Mouse (Mus musculus) forebrain, embryonic 12.5 days (tissue): Measurements from ENCODE around the gene Cacng6. TPM values are rescaled to one million over a fixed set of nuclear protein-coding genes. Genes with fewer than 3 reads are reported as not detected.

Experiments used
- ATAC-seq: fragments of 200-750 bp; cut with Nextera tagmentation; 2 replicates; pipeline ENCODE4 v1.8.0; 2017; ENCODE audit warnings: moderate TSS enrichment; ENCODE audit not compliant: low FRiP score
- H3K27ac ChIP-seq: fragments of 300-500 bp; sonication (generic); 2 replicates; pipeline ENCODE4 v1.5.1; 2016; ENCODE audit warnings: mild to moderate bottlenecking
- H3K27me3 ChIP-seq: fragments of 300-500 bp; sonication (generic); 2 replicates; pipeline ENCODE4 v1.6.1; 2016; ENCODE audit warnings: mild to moderate bottlenecking
- H3K36me3 ChIP-seq: fragments of 300-500 bp; sonication (generic); replicated peaks from 2 replicates; pipeline ENCODE4 v1.6.1; 2016; ENCODE audit warnings: mild to moderate bottlenecking
- H3K4me1 ChIP-seq: fragments of 300-500 bp; sonication (generic); 2 replicates; pipeline ENCODE4 v1.6.1; 2016
- H3K4me2 ChIP-seq: fragments of 300-500 bp; sonication (generic); 2 replicates; pipeline ENCODE4 v1.6.1; 2016; ENCODE audit warnings: mild to moderate bottlenecking, moderate library complexity
- H3K4me3 ChIP-seq: fragments of 300-500 bp; sonication (generic); replicated peaks from 2 replicates; pipeline ENCODE4 v1.5.1; 2016; ENCODE audit warnings: mild to moderate bottlenecking
- H3K9ac ChIP-seq: fragments of 300-500 bp; sonication (generic); 2 replicates; pipeline ENCODE4 v1.6.1; 2016; ENCODE audit warnings: mild to moderate bottlenecking
- H3K9me3 ChIP-seq: fragments of 300-500 bp; sonication (generic); 2 replicates; pipeline ENCODE4 v1.6.1; 2016
- WGBS: fragments of 180-500 bp; shearing (Covaris S2); methylation state at CpG from one replicate; pipeline ENCODE4 v1.1.7; 2016; 5-methylcytosine and 5-hydroxymethylcytosine counted together
- polyA plus RNA-seq: library from polyadenylated mRNA; unstranded; fragments of >200 nt; fragmentation: Nextera tagmentation; extraction: Ambion mirVana; gene quantifications from 2 replicates; pipeline ENCODE4 v1.2.1, GENCODE M21; 2016

Cacng6 gene
- polyA plus RNA-seq, 1 experiment from 2014 or later = 0.22 TPM

GRCm38 (mm10) chr7:3450671-3451070 is 26.7 kb downstream of the Cacng6 start:
- ATAC-seq = no peak
- Histone ChIP-seq H3K4me1 (no peaks in the 10 kb centered on the region), H3K9me3 (no peaks in the 10 kb centered on the region), H3K4me3 (no peak overlapping the region), H3K9ac (no peak overlapping the region), H3K36me3 (no peaks in the 10 kb centered on the region), H3K27me3 (peaks cover 7% of the 10 kb centered on the region; the same call in 1 of the 2 replicates), H3K4me2 (no peak overlapping the region), H3K27ac (no peak overlapping the region)
- WGBS = 73% methylated on average over 5 of the region's 5 CpGs

GRCm38 (mm10) chr7:3451161-3451560 is 27.2 kb downstream of the Cacng6 start:
- Histone ChIP-seq H3K36me3 (no peaks in the 10 kb centered on the region), H3K9ac (no peak overlapping the region), H3K4me3 (no peak overlapping the region), H3K4me2 (no peak overlapping the region), H3K4me1 (no peaks in the 10 kb centered on the region), H3K9me3 (no peaks in the 10 kb centered on the region), H3K27me3 (peaks cover 7% of the 10 kb centered on the region; the same call in 1 of the 2 replicates), H3K27ac (no peak overlapping the region)
- ATAC-seq = no peak
- 56% methylated on average over 6 of the region's 6 CpGs for WGBS

GRCm38 (mm10) chr7:3452821-3453485 is 29.0 kb downstream of the Cacng6 start:
- H3K4me1 ChIP-seq = no peaks in the 10 kb centered on the region
- H3K4me2 ChIP-seq = no peak overlapping the region
- no peak overlapping the region for H3K27ac ChIP-seq
- H3K27me3 ChIP-seq = peaks cover 7% of the 10 kb centered on the region; the same call in 1 of the 2 replicates
- WGBS = 58% methylated on average over 12 of the region's 12 CpGs
- no peak for ATAC-seq
- no peak overlapping the region for H3K4me3 ChIP-seq
- no peak overlapping the region for H3K9ac ChIP-seq
- H3K36me3 ChIP-seq = no peaks in the 10 kb centered on the region
- no peaks in the 10 kb centered on the region for H3K9me3 ChIP-seq

GRCm38 (mm10) chr7:3453486-3454183 is 29.6 kb downstream of the Cacng6 start:
- no peaks in the 10 kb centered on the region for H3K4me1 ChIP-seq
- no peak overlapping the region for H3K27ac ChIP-seq
- H3K4me3 ChIP-seq = no peak overlapping the region
- no peak for ATAC-seq
- peaks cover 7% of the 10 kb centered on the region; the same call in 1 of the 2 replicates for H3K27me3 ChIP-seq
- H3K4me2 ChIP-seq = no peak overlapping the region
- 55% methylated on average over 11 of the region's 11 CpGs for WGBS
- no peak overlapping the region for H3K9ac ChIP-seq
- H3K9me3 ChIP-seq = no peaks in the 10 kb centered on the region
- no peaks in the 10 kb centered on the region for H3K36me3 ChIP-seq

- Histone ChIP-seq H3K4me1 (no peaks in the 10 kb centered on the region), H3K36me3 (no peaks in the 10 kb centered on the region), H3K9ac (no peak overlapping the region), H3K4me3 (no peak overlapping the region), H3K27ac (no peak overlapping the region), H3K27me3 (no peaks in the 10 kb centered on the region), H3K4me2 (no peak overlapping the region), H3K9me3 (no peaks in the 10 kb centered on the region)
- 96% methylated on average over 10 of the region's 10 CpGs for WGBS
- no peak for ATAC-seq
Observed at GRCm38 (mm10) chr7:3457111-3457840, 33.3 kb downstream of the Cacng6 start.

- Histone ChIP-seq H3K4me2 (no peak overlapping the region), H3K9ac (no peak overlapping the region), H3K9me3 (no peaks in the 10 kb centered on the region), H3K4me3 (no peak overlapping the region), H3K36me3 (no peaks in the 10 kb centered on the region), H3K27me3 (no peaks in the 10 kb centered on the region), H3K4me1 (no peaks in the 10 kb centered on the region), H3K27ac (no peak overlapping the region)
- WGBS = 81% methylated on average over 9 of the region's 9 CpGs
- ATAC-seq = no peak
Observed at GRCm38 (mm10) chr7:3457841-3458217, 33.8 kb downstream of the Cacng6 start.

GRCm38 (mm10) chr7:3460261-3460660 is 36.3 kb downstream of the Cacng6 start:
- ATAC-seq = no peak

GRCm38 (mm10) chr7:3463306-3463705 is 39.3 kb downstream of the Cacng6 start:
- H3K9ac ChIP-seq = no peak overlapping the region
- H3K4me1 ChIP-seq = no peaks in the 10 kb centered on the region
- H3K9me3 ChIP-seq = no peaks in the 10 kb centered on the region
- WGBS = 88% methylated on average over 4 of the region's 4 CpGs
- H3K27ac ChIP-seq = no peak overlapping the region
- H3K36me3 ChIP-seq = no peaks in the 10 kb centered on the region
- H3K4me2 ChIP-seq = no peak overlapping the region
- no peak overlapping the region for H3K4me3 ChIP-seq
- no peaks in the 10 kb centered on the region for H3K27me3 ChIP-seq
- no peak for ATAC-seq

More at GRCm38 (mm10) chr7:3460261-3460660, 36.3 kb downstream of the Cacng6 start:
- 87% methylated on average over 8 of the region's 8 CpGs for WGBS
- Histone ChIP-seq H3K4me2 (no peak overlapping the region), H3K27ac (no peak overlapping the region), H3K9me3 (no peaks in the 10 kb centered on the region), H3K4me1 (no peaks in the 10 kb centered on the region), H3K36me3 (no peaks in the 10 kb centered on the region), H3K27me3 (no peaks in the 10 kb centered on the region), H3K9ac (no peak overlapping the region), H3K4me3 (no peak overlapping the region)

- H3K4me1 ChIP-seq = no peaks in the 10 kb centered on the region
- no peak overlapping the region for H3K4me3 ChIP-seq
- WGBS = 74% methylated on average over 2 of the region's 2 CpGs
- H3K4me2 ChIP-seq = no peak overlapping the region
- H3K36me3 ChIP-seq = no peaks in the 10 kb centered on the region
- no peak overlapping the region for H3K27ac ChIP-seq
- H3K27me3 ChIP-seq = no peaks in the 10 kb centered on the region
- ATAC-seq = no peak
- H3K9ac ChIP-seq = no peak overlapping the region
- no peaks in the 10 kb centered on the region for H3K9me3 ChIP-seq
Observed at GRCm38 (mm10) chr7:3468614-3469013, 44.6 kb downstream of the Cacng6 start.

- H3K4me2 ChIP-seq = no peak overlapping the region
- 78% methylated on average over 3 of the region's 3 CpGs for whole genome bisulfite sequencing
- H3K27me3 ChIP-seq = no peaks in the 10 kb centered on the region
- H3K9me3 ChIP-seq = no peaks in the 10 kb centered on the region
- no peak overlapping the region for H3K4me3 ChIP-seq
- H3K9ac ChIP-seq = no peak overlapping the region
- H3K4me1 ChIP-seq = no peaks in the 10 kb centered on the region; the same call in 1 of the 2 replicates
- no peak for ATAC-seq
- H3K27ac ChIP-seq = no peak overlapping the region
- H3K36me3 ChIP-seq = no peaks in the 10 kb centered on the region
Observed at GRCm38 (mm10) chr7:3472774-3473173, 48.8 kb downstream of the Cacng6 start.

GRCm38 (mm10) chr7:3474291-3475080 is 50.5 kb downstream of the Cacng6 start:
- H3K36me3 ChIP-seq = no peaks in the 10 kb centered on the region
- no peaks in the 10 kb centered on the region; the same call in 1 of the 2 replicates for H3K4me1 ChIP-seq
- no peaks in the 10 kb centered on the region for H3K9me3 ChIP-seq
- ATAC-seq = no peak
- no peak overlapping the region for H3K4me3 ChIP-seq
- no peak overlapping the region for H3K9ac ChIP-seq
- 13% methylated on average over 19 of the region's 19 CpGs for WGBS
- peak overlapping the region; percentile 34 for H3K4me2 ChIP-seq
- no peak overlapping the region for H3K27ac ChIP-seq
- no peaks in the 10 kb centered on the region for H3K27me3 ChIP-seq

- Histone ChIP-seq H3K27me3 (no peaks in the 10 kb centered on the region), H3K9ac (no peak overlapping the region), H3K27ac (no peak overlapping the region), H3K36me3 (no peaks in the 10 kb centered on the region), H3K4me2 (no peak overlapping the region), H3K9me3 (peaks cover 7% of the 10 kb centered on the region; the same call in 1 of the 2 replicates), H3K4me1 (no peaks in the 10 kb centered on the region; the same call in 1 of the 2 replicates), H3K4me3 (no peak overlapping the region)
- 71% methylated on average over 5 of the region's 5 CpGs for WGBS
- ATAC-seq = no peak
Observed at GRCm38 (mm10) chr7:3476728-3477127, 52.7 kb downstream of the Cacng6 start.
